Mouse (Mus musculus) erythroid progenitor cell, adult 5-6 weeks (primary cell): ENCODE results near the gene Trim15. TPM values are rescaled to one million over a fixed set of nuclear protein-coding genes. Genes with fewer than 3 reads are reported as not detected.

Experiments
- ATAC-seq: replicated peaks from 2 replicates; pipeline ENCODE4 v1.8.0; 2016; ENCODE audit warnings: moderate number of reproducible peaks, mild to moderate bottlenecking, moderate TSS enrichment, inconsistent platforms; ENCODE audit not compliant: poor library complexity, low FRiP score, severe bottlenecking
- total RNA-seq, 2 experiments: library from RNA; stranded (forward) in 1 of 2; stranded (reverse) in 1 of 2; fragments of 150-400 nt in 1 of 2; fragments of 186-747, 209-891 nt in 1 of 2; gene quantifications; 2 replicates each; pipeline versions ENCODE4 v1.2.3 to v1.2.4; 2015 to 2017; ENCODE audit warnings: low replicate concordance in 2 of 2

Gene Trim15
- total RNA-seq, 2 experiments from 2014 or later = 1.4 TPM; not detected in 1

DNA sequence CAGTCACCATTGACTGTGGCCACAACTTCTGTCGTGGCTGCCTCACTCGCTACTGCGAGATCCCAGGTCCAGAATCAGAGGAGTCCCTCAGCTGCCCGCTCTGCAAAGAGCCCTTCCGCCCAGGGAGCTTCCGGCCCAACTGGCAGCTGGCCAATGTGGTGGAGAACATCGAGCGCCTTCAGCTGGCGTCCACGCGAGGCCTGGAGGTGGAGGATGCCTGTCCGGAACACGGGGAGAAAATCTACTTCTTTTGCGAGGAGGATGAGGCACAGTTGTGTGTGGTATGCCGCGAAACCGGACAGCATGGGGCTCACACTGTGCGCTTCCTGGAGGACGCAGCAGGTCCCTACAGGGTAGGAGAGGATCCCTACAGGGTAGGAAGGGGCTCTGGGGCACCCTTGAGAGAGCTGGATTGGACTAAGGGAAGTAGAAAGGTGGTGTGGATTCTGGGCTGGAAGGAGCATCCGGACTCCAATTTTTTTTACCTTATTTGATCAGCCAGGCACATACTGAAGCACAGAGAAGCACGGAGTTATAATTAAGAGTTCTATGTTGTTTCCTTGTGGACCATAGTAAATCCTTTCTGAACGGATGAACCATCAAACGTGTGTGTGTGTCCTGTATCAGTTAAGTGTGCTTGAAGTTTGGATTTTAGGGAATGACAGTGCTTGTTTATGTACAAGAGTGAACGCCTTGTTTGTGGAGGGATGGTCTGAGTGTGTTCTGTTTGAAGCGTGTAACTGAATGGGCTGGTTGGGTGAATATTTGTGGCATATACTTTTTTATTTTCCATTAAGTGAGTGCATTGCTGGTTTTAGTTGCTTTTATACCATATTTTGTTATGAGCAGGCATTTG, 3.2 kb upstream of the Trim15 start:
- ATAC-seq = peak; percentile 66

DNA sequence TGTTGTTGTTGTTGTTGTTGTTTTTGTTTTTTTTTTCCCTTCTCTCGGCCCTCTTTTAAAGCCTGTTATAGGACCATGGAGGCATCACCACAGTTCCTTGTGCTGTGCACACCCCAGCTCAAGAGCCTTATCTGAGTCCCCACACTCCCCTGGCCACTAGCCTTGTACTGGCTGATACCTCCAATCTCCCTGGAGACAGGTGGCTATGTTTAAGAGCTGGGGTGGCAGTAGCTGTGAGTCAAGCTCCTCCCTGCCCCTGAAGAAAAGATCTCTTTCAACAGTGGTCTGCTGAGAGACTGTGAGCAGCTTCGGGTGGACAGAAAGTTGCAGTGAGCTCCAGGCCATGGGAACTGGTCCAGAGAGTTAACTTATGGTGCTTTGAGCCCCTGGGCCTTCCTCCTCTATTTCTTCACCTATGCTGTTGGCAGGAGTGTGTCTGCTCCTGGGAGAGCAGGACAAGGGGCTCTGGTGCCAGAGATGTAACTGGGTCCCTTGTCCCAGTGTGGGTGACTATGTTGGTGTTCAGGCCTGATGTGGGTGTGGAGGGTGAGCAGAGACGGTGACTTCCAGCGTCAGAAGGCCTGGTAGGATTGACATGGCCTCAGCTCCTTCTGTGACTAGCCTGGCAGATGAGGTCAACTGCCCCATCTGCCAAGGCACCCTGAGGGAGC, 2.4 kb upstream of the Trim15 start, which contains the start of gene Trim10:
Gene Trim10 (plus strand): TSS at position 291 of the 671 bp plus-strand sequence.
- peak; percentile 86 for ATAC-seq

DNA sequence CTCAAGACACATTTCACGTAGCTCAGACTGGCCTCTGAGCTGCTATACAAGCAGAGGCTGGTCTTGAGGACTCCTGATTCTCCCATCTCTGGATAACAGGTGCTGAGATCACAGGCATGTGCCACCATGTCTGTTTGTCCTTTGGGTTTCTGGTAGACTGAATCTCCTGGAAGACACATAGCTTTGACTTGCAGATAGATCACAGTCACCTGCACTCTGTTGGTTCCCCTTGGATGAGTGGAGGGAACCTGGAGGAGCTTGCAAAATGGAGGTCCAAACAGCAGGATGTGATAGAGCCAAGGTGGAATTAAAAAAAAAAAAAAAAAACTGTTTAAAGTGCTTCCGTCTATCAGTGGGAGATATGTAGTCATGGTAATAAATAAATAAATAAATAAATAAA, 1.8 kb upstream of the Trim15 start:
- no peak for ATAC-seq

DNA sequence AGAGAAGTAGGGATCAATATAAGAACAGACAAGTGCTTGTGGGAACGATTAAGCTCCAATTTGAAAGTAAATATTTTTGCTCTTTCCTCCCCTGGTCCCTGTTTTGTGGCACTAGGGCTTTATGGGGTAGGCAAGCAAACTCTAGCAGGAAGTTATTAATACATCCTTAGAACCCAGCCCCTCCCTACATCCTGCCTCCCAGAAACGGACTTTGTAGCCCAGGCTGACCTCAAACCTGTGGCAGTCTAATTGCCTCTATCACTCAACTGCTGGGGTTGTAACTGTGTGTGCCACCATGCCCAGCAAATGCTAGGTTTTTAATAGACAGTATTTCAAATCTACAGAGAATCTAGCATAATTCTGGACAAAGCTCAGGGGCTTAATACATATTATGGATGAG, 5.3 kb downstream of the Trim15 start:
- no peak for ATAC-seq

DNA sequence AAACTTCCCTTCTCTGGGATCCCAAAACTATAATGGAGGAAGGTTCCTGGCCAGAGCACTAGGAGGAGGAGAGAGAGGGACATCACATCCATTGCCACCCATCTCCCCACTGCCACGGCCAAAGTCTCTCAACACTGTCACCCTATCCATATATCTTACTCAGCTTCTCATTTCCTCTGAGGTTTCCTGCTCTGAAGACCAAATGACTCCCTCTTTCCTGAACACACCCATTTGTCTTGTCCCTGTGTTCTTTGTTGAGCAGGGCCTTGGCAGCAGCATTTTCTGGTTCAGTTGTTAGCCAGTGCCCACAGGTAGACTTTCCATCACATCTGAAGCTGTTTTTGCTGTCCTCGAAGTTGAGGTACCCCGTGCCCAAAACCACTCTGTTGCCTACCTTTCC, 8.8 kb downstream of the Trim15 start:
- no peak for ATAC-seq

DNA sequence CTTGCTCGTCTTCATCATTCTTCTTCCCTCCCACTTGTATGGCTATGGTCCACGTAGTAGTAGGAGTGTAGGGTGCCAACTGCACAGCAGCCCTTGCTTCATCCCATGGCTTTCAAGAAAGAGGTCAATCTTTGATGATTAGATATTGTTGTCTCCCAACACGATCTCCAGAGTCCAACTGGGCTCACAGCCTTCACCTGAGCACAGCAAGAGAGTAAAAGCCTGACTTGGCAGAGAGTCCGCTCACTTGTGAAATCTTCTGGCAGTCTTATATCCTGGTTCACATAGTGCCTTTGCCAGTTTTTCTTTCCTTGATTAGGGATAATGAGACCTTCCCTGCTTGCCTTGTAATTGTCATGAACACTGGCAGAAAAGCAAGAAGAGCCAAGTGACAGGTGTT, 10.8 kb downstream of the Trim15 start:
- no peak for ATAC-seq

DNA sequence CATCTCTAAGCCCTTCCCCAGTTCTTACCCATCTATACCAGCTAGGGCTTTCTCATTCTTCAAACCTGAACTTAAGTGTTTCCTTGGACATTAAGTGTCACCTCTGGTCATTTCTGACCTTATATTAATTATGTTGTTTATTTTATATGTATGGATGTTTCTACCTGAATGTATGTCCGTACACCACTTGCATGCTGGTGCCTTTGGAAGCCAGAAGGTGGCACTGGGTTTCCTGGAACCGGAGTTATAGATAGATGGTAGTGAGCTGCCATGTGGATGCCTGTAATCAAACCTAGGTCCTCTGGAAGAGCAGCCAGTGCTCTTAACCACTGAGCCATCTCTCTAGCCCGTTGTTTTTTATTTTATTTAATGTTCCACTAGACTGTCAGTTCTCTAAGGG, 11.5 kb downstream of the Trim15 start:
- ATAC-seq = peak; percentile 56; the same call in 1 of the 2 replicates

DNA sequence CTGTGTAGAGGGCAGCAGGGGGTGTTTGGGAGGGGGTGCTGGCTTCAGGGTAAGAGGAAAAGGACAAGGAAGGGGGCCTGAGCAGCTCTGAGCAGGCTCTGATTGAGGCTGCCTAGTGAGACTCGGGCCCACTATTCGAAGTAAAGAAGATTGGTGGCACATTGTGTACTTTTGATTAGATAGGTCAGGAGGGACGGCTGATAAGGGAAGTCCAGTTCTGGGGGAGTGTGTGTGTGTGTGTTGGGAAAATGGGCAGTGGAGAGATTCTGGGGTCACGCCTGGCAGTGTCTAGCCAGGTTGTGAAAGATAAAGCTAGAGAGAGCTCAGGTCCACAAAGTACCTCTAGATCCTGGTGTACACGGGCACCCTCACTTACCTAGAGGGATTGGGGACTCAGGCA, 15.4 kb downstream of the Trim15 start:
- no peak for ATAC-seq

DNA sequence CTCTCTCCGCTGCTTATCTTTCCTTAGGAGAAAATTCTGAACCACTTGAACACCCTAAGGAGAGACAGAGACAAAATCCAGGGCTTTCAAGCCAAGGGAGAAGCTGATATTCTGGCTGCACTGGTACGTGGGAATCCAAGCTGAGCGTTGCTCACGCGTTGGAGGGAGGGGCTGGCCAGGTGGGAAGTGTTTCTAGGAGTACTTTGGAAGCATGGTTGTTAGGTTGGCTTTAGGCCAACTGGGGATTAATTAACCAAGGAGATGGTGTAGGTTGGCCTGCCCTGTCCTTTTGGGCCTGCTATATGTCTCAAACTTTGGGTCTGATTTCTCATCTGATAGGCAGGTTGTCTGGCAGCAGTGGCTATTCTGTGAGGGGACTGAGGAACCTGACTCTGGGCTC, 15.8 kb downstream of the Trim15 start:
- ATAC-seq = no peak

DNA sequence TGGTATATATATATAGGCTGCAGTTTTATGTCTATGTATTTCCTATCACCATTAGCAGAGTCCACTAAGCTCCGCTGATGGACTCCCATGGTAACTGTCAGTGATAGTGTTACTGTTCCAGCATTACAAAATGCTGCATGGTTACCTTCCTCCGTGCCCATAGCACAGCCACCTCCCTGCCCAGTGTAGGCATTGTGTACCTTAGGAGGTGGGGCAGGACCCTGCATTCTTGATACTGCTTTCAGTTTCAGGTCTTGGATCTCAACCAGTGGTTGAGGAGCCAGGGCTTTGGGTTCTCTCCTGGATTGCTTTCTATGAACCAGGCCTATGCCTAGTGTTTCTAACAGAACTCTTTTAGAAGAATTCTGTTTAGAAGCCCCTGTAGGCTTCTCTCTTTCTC, 17.0 kb downstream of the Trim15 start:
- no peak for ATAC-seq

DNA sequence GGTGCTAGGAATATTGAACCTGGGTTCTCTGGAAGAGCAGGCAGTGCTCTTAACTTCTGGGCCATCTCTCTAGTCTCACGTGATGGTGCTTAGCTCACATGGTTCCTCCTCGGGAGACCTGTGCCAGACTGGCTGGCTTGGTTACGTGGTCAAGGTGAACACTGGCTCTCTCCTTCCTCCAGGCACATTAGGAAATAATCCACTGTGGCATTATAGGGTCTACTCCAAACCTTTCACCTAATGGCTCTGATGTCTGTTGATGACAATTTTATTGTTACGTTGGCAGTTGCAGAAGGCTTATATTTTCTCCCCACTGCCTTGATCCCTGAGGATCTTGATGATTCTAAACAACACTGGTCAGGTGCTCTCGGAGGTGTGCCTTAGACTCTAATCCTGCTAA, 18.1 kb downstream of the Trim15 start:
- no peak for ATAC-seq

DNA sequence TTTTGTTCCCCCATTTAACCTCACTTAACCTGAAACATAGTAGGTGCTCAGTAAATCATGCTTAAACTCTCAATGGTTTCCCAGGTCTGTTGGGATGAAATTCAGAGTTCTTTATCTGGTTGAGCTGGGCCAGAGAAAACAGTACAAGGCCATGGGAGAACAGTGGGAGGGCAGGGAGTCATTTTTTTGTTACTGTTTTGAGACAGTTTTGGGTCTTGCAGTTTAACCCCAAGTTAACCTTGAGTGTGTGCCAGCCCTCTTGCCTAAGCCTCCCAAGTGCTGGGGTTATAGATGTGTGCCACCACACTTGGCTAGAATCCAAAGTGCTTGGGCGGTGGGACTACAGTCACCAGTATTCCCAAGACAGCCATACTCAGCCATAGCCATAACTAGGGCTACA, 22.3 kb downstream of the Trim15 start:
- no peak for ATAC-seq

DNA sequence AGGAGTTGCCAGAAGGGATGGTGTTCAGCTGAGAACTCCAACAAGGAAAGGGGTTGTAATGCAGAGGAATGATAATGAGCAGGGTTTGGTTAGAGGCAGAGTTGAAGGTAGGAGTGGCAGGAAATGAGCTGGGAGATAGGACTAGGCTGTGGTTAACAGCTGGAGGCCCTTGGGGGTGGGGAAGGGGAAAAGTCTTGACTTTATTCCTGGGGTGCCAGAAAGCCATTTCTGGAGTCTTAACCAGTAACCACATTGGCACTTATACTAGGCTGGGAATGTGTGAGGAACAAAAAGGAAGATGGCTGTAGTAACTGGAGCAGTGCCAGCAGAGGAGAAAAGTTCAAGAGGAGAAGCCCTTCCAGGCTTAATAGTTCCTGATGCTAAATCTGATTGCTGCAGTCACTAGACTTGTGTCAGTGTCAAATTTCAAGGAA, 22.7 kb downstream of the Trim15 start:
- peak; percentile 61 for ATAC-seq

DNA sequence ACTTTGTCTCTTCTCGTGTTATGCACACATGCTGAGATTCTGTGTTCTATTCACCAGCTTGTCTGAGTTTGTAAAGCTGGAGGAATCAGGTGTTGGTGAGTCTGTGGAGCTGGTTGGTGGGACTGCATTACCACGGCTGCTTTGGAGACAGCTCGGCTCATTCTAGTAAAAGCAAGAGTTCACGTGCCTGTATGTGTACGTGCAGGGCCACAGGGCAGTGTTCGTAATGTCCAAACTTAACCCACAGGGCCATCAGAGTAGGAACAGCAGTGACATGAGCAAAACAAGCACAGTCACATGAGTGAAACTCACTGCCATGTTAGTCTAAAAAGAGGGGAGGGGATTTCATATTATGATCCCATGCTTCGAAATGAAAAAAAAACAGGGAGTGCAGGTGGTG, 23.3 kb downstream of the Trim15 start:
- ATAC-seq = no peak

DNA sequence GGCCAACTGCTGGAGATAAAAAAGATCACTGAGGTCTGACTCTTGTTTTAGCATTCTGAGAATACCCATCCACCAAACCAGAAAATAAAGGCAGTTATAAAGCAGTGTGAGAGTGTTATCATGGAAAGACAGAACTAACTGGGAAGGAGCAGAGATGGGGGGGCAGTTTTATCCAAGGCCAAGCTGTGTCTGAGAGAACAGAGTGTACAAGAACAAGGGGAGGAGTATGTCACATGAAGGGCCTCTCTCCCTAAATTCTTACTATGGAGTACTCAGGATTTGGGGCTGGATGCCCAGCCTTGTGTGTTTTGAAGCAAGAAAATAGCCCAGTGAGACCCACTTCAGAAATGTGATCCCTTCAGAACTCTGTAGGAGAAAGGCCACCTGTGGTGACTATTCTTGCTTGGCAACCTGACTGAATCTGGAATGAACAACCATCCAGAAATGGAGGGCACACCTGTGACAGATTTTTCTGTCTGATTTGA, 26.0 kb downstream of the Trim15 start:
- no peak for ATAC-seq

DNA sequence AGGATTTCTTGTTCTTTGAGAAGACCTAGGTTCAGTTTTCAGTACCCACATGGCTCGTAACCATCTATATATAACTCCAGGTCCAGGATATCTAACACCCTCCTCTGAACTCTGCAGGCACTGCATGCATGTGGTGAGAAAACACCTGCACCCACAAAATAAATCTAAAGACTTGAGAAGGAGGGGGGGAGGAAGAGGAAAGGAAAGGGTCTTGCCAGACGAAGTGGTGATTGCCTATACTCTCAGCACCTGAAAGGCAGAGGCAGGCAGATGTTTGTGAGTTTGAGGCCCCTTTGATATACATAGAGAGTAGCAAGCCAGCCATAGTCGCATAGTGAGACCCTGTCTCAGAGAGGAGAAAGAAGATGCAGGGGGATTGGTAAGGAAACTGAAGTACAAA, 27.1 kb downstream of the Trim15 start:
- ATAC-seq = no peak

DNA sequence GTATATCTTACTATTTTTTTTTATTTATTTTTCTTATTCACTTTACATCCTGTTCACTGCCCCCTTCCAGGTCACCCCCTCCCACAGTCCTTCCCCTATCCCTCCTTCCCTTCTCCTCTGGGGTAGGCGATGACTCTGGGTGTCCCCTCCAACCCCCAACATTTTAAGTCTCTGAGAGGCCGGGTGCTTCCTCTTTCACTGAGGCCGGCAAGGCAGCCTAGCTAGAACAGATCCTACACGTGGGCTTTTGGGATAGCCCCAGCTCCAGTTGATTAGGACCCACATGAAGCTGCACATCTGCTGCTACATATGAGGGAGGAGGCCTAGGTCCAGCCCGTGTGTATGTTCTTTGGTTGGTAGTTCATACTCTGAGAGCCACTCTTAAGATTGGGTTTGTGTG, 28.0 kb downstream of the Trim15 start:
- no peak for ATAC-seq

DNA sequence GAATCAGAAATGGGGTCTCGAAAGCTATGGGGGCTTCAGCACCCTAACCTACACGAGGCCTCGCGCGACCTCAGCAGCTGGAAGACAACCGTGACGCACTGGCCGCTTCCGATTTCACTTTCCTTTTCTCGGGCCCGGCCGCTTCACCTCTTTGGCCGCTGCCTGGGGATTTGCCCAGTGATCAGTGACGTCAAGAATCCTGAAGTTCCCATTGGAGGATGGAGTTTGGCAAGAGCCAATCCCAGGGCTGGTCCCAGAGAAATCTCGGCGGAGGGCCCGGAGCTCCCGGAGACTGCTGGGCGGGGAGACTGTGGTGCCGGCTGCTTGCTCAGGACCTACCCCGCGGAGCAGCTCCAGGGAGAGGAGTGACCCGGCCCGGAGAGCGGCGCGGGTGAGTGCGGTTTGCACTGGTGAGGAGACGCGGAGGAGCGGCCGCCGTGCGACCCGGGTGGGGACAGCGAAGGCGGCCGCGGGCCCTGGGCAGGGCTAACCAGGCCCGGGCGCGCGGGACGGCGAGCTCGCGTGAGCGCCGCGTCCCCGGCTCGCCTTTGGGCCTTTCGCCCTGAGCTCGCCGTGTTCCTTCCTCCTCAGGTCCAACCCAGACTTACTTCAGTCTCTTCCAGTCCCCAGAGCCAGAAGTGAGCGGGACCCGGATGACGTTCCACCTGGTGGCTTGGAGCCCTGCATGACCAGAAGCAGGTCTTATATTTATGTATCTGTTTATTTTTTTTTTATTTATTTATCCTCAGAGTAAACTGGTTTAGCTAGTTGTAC, 29.9 kb downstream of the Trim15 start, which contains the start of gene Trim26:
Gene Trim26 (plus strand): TSS at position 261 of the 774 bp plus-strand sequence.
- peak; percentile 98 for ATAC-seq

DNA sequence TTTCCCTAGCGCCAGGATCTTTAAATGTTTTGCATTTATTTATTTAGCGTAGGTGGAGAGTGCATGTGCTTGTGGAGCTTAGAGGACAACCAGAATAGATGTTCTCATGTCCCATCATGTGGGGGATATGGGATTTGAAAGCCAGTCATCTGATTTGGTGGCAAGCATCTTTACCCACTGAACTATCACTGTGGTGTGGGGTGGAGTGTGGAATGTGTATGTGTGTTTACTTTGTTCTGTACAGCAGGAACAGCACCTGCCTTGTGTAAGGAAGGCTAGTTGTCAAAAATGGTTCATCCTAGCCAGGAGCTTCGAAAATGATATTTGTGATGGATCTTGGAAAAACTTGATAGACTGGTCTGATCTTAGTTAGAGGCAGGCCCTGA, 30.6 kb downstream of the Trim15 start:
- peak; percentile 3; the same call in 1 of the 2 replicates for ATAC-seq
